Mouse (Mus musculus) bone marrow macrophage, adult 2 months (primary cell): ENCODE results near the gene Jpt1. TPM values are rescaled to one million over a fixed set of nuclear protein-coding genes. Genes with fewer than 3 reads are reported as not detected.
"Not testable (repeated sequence)": the region's sequence is repeated elsewhere in the genome, so short reads cannot be mapped to it uniquely, and the experiment has no call there.

Source experiments
- H3K27ac ChIP-seq: 2 replicates; pipeline ENCODE4 v1.5.1; 2012; ENCODE audit warnings: low read depth, low read length; ENCODE audit not compliant: insufficient read depth
- H3K4me1 ChIP-seq: 2 replicates; pipeline ENCODE4 v1.6.1; 2012; ENCODE audit warnings: low read length; ENCODE audit not compliant: control insufficient read depth, insufficient read depth
- H3K4me3 ChIP-seq: 2 replicates; pipeline ENCODE4 v1.5.1; 2012; ENCODE audit warnings: mild to moderate bottlenecking, low read length, moderate library complexity; ENCODE audit not compliant: insufficient read depth
- CTCF ChIP-seq: IDR thresholded peaks from 2 replicates; pipeline ENCODE4 v1.5.1; 2012; ENCODE audit warnings: low read depth, mild to moderate bottlenecking, low read length, moderate library complexity
- POLR2A ChIP-seq: IDR thresholded peaks from 2 replicates; pipeline ENCODE4 v1.6.1; 2012; ENCODE audit warnings: mild to moderate bottlenecking, low read depth, low read length, borderline replicate concordance
- polyA plus RNA-seq: library from polyadenylated mRNA; stranded (reverse); fragments of >200 nt; gene quantifications from 2 replicates; pipeline ENCODE4 v1.2.4, GENCODE M21; 2012; ENCODE audit not compliant: missing spikeins, insufficient read depth, insufficient read length

Gene Jpt1
- 166 and 168 TPM in 2 replicates for polyA plus RNA-seq

DNA sequence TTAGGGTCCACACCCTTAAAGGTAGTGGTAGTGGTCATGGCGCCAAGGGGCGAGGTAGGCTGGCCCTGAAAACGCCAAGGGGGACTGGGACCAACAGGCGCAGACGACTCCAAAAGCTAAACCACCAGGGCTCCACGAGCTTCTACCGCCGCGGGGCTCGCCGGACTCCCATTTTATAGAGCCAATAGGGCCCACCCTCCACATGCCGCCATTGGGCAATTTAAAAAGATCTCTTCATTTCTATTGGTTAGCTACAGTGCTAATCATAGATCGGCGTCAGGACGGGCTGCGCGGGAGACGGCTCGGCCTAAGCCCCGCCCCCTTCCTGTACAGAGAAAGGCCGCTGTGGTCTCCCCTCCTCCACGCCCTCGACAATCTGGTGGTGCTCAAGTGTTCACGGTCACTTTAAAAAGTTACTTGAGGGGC, at the start of gene Jpt1:
Gene Jpt1 (minus strand): TSS at position 150 of the 426 bp plus-strand sequence.
- peak within 1 kb of the TSS; percentile 99 for H3K4me3 ChIP-seq
- H3K4me1 ChIP-seq: peaks cover 31% of the 10 kb centered on the region
- peak within 1 kb of the TSS; percentile 76 for H3K27ac ChIP-seq
- no peak for TF ChIP-seq CTCF
- peak; percentile 98 for TF ChIP-seq POLR2A

DNA sequence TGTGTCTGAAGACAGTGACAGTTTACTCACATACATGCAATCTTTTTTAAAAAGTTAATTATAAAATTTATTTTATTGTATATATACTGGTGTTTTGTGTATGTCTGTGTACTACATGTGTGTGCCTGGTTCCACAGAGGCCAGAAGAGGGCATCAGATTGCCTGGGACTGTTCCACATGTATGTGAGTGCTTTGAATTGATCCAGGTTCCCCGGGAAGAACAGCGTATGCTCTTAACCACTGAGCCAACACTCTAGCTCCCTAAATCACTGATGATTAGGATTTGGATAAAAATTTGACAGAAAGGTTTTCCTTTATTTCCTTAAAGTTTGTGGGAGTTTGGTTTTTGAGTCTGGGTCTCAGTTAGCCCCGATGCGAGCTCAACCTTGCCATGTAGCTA, 49.2 kb upstream of the Jpt1 start:
- TF ChIP-seq POLR2A (no peak), CTCF (no peak)
- Histone ChIP-seq H3K4me3 (peak overlapping the region; percentile 90), H3K27ac (peak overlapping the region; percentile 2; the same call in 1 of the 2 replicates)

DNA sequence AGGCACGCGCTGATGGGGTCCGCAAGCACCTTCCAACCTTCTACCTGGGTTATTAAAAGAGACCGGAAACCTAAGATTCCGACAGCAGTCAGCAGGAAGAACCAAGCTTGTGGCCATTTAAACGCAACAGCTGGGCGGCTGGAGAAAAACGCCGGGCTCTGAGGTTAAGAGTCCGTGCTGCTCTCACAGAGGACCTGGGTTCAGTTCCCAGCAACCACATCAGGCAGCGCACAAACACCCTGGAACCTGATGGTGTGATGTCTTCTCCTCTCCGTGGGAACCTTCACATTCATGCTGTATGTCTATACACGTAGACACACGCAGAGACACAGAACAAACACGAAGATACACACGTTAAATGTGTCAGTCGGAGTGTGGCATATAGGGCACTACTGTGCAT, 41.5 kb upstream of the Jpt1 start:
- TF ChIP-seq CTCF: no peak
- no peak for TF ChIP-seq POLR2A

More for the DNA sequence above, 49.2 kb upstream of the Jpt1 start:
- peaks cover 11% of the 10 kb centered on the region for H3K4me1 ChIP-seq

GRCm38 (mm10) chr11:115552783-115553182, 38.6 kb upstream of the Jpt1 start:
- no peak overlapping the region for H3K27ac ChIP-seq

More for the DNA sequence above, 41.5 kb upstream of the Jpt1 start:
- no peak overlapping the region for H3K27ac ChIP-seq
- H3K4me3 ChIP-seq: no peak overlapping the region
- no peaks in the 10 kb centered on the region for H3K4me1 ChIP-seq

GRCm38 (mm10) chr11:115543571-115543970, 29.4 kb upstream of the Jpt1 start:
- Histone ChIP-seq H3K4me3 (no peak overlapping the region), H3K4me1 (no peaks in the 10 kb centered on the region), H3K27ac (no peak overlapping the region)
- TF ChIP-seq CTCF (no peak), POLR2A (no peak)

More at GRCm38 (mm10) chr11:115552783-115553182, 38.6 kb upstream of the Jpt1 start:
- no peaks in the 10 kb centered on the region for H3K4me1 ChIP-seq
- H3K4me3 ChIP-seq: no peak overlapping the region
- TF ChIP-seq POLR2A (no peak), CTCF (peak; percentile 30; the same call in 1 of the 2 replicates)

DNA sequence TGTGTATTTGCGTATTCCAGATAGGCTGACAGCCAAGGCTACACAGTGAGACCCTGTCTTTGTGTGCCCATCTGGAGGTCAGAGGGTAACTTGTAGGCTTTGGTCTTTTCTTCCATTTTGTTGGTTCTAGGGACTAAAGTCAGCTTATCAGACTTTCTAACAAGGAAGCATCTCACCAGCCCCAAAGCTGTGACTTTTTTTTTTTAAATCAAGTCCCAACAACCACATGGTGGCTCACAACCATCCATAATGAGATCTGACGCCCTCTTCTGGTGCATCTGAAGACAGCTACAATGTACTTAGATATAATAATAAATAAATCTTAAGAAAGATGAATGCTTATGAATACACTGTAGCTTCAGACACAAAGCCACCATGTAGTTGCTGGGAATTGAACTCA, 23.9 kb upstream of the Jpt1 start:
- TF ChIP-seq CTCF (no peak), POLR2A (no peak)
- no peak overlapping the region for H3K27ac ChIP-seq
- H3K4me3 ChIP-seq: no peak overlapping the region
- H3K4me1 ChIP-seq: peaks cover 3% of the 10 kb centered on the region; the same call in 1 of the 2 replicates

DNA sequence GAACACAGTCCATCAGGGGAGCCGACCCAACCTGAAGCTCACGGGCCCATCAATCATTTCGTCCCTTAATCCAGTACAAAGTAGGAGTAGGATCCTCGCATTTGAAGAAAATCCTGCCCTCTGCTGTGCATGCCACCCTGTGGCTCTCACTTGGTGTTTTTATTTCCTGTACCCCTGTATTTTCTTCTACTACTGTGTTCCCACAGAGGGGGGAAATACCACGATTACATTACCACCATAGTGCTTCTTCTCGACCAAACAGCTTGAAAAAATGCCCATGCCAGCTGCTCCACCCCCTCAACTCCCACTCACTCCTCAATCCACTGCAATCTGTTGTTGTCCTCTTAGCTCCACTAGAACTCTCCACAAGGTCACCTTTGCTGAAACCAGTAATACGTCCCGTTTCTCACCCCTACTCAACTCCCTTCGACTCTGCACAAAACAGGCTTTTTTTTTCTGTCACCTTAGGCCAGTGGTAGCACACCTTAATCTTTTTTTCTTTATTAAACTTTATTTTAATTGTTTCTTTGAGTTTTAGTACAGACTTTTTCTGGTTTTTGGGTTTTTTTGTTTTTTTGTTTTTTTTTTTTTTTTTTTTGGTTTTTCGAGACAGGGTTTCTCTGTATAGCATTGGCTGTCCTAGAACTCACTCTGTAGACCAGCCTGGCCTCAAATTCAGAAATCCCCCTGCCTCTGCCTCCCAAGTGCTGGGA, 22.8 kb upstream of the Jpt1 start:
- Histone ChIP-seq H3K27ac (peak overlapping the region; percentile 74), H3K4me1 (peaks cover 3% of the 10 kb centered on the region; the same call in 1 of the 2 replicates), H3K4me3 (peak overlapping the region; percentile 54)
- TF ChIP-seq CTCF (no peak), POLR2A (no peak)

GRCm38 (mm10) chr11:115536038-115536681, 22.0 kb upstream of the Jpt1 start, which contains the start of gene Sumo2:
Sumo2 (minus strand) TSS chr11:115536276.
- H3K4me3 ChIP-seq: peak within 1 kb of the TSS; percentile 96
- H3K4me1 ChIP-seq: peaks cover 3% of the 10 kb centered on the region; the same call in 1 of the 2 replicates
- H3K27ac ChIP-seq: peak within 1 kb of the TSS; percentile 74
- no peak for TF ChIP-seq POLR2A
- no peak for TF ChIP-seq CTCF

GRCm38 (mm10) chr11:115535401-115536037, 21.3 kb upstream of the Jpt1 start:
- Histone ChIP-seq H3K4me3 (peak overlapping the region; percentile 96), H3K4me1 (peaks cover 3% of the 10 kb centered on the region; the same call in 1 of the 2 replicates), H3K27ac (peak overlapping the region; percentile 74)
- TF ChIP-seq CTCF (no peak), POLR2A (no peak)

DNA sequence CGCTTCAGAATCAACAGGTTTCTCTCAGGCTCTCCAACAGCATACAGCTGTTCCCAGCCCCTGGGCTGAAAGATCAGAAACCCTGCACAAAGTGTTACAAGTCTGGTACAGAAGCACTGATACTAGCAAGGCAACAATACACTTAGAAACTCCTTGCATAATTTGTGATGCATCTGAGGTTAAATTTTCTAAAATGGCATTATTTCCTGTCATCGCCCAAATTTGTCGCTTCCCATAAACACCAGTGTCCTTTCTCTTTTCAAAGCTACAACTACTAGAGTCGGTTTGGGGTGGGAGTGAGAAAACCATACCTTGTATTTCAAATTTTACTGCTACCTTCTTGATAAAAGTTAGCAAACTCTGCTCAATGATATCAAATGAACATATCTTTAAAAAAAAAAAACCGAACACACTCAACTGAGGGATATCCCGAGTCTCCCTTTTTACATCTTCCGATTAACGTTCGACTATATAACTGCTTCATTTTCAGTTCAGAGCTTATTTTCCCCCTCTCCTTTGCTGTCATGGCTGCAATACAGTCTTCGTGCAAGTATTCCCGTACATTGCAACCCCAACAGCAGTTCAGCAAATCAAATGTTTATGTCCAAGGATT, 20.7 kb upstream of the Jpt1 start:
- Histone ChIP-seq H3K4me1 (peaks cover 3% of the 10 kb centered on the region; the same call in 1 of the 2 replicates), H3K4me3 (peak overlapping the region; percentile 96), H3K27ac (peak overlapping the region; percentile 74)
- TF ChIP-seq CTCF (no peak), POLR2A (no peak)

DNA sequence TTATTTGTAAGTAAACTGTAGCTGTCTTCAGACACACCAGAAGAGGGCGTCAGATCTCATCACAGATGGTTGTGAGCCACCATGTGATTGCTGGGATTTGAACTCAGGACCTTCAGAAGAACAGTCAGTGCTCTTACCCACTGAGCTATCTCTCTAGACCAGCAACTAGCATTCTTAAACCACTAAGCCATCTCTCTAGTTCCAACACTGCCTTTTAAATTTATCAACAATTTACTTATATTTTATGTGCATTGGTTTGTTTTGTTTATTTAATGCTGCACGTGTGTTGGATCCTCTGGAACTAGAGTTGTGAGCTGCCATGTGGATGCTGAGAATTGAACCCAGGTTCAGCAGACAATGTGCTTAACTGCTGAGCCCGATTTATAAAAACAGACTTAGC, 12.3 kb upstream of the Jpt1 start:
- H3K27ac ChIP-seq, H3K4me3 ChIP-seq, H3K4me1 ChIP-seq: not testable (repeated sequence)
